Mouse (Mus musculus) embryonic facial prominence, embryonic 12.5 days (tissue): ENCODE results near the gene Ltbp3. TPM values are rescaled to one million over a fixed set of nuclear protein-coding genes. Genes with fewer than 3 reads are reported as not detected.

Experiments
- ATAC-seq: fragments of 200-750 bp; cut with Nextera tagmentation; 2 replicates; pipeline ENCODE4 v1.8.0; 2017; ENCODE audit not compliant: insufficient number of reproducible peaks, insufficient read depth, low FRiP score, low TSS enrichment
- H3K27ac ChIP-seq: fragments of 300-500 bp; sonication (generic); 2 replicates; pipeline ENCODE4 v1.5.1; 2016; ENCODE audit warnings: mild to moderate bottlenecking
- H3K27me3 ChIP-seq: fragments of 300-500 bp; sonication (generic); 2 replicates; pipeline ENCODE4 v1.6.1; 2016; ENCODE audit warnings: mild to moderate bottlenecking, moderate library complexity
- H3K36me3 ChIP-seq: fragments of 300-500 bp; sonication (generic); 2 replicates; pipeline ENCODE4 v1.6.1; 2016; ENCODE audit warnings: mild to moderate bottlenecking
- H3K4me1 ChIP-seq: fragments of 300-500 bp; sonication (generic); 2 replicates; pipeline ENCODE4 v1.6.1; 2016
- H3K4me2 ChIP-seq: fragments of 300-500 bp; sonication (generic); replicated peaks from 2 replicates; pipeline ENCODE4 v1.6.1; 2016; ENCODE audit warnings: mild to moderate bottlenecking, moderate library complexity
- H3K4me3 ChIP-seq: fragments of 300-500 bp; sonication (generic); 2 replicates; pipeline ENCODE4 v1.5.1; 2016; ENCODE audit warnings: mild to moderate bottlenecking
- H3K9ac ChIP-seq: fragments of 300-500 bp; sonication (generic); 2 replicates; pipeline ENCODE4 v1.6.1; 2016; ENCODE audit warnings: mild to moderate bottlenecking, moderate library complexity
- H3K9me3 ChIP-seq: fragments of 300-500 bp; sonication (generic); 2 replicates; pipeline ENCODE4 v1.6.1; 2016; ENCODE audit warnings: mild to moderate bottlenecking, moderate library complexity
- WGBS: fragments of 180-500 bp; shearing (Covaris S2); methylation state at CpG from one replicate; pipeline ENCODE4 v1.1.7; 2016; 5-methylcytosine and 5-hydroxymethylcytosine counted together
- polyA plus RNA-seq: library from polyadenylated mRNA; unstranded; fragments of >200 nt; fragmentation: Nextera tagmentation; extraction: Ambion mirVana; gene quantifications from 2 replicates; pipeline ENCODE4 v1.2.1, GENCODE M21; 2016

The Ltbp3 gene
- polyA plus RNA-seq, 1 experiment from 2014 or later = 25.3 TPM

DNA sequence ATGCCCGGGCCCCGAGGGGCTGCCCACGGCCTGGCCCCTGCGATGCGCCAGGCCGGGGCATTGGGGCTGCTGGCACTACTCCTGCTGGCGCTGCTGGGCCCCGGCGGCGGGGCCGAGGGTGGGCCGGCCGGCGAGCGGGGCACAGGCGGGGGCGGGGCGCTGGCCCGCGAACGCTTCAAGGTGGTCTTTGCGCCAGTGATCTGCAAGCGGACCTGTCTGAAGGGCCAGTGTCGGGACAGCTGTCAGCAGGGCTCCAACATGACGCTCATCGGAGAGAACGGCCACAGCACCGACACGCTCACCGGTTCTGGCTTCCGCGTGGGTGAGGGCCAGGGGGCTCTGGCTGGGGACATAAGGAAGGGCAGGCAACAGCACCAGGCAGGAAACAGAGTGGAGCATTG is 1.5 kb downstream of the Ltbp3 start:
- Histone ChIP-seq H3K4me1 (peaks cover 39% of the 10 kb centered on the region), H3K9me3 (no peaks in the 10 kb centered on the region), H3K27me3 (peaks cover 36% of the 10 kb centered on the region), H3K4me2 (peak overlapping the region; percentile 93), H3K4me3 (peak overlapping the region; percentile 75), H3K9ac (peak overlapping the region; percentile 93), H3K27ac (peak overlapping the region; percentile 90), H3K36me3 (no peaks in the 10 kb centered on the region)
- under 1% methylated on average over 32 of the region's 32 CpGs for WGBS
- no peak for ATAC-seq

DNA sequence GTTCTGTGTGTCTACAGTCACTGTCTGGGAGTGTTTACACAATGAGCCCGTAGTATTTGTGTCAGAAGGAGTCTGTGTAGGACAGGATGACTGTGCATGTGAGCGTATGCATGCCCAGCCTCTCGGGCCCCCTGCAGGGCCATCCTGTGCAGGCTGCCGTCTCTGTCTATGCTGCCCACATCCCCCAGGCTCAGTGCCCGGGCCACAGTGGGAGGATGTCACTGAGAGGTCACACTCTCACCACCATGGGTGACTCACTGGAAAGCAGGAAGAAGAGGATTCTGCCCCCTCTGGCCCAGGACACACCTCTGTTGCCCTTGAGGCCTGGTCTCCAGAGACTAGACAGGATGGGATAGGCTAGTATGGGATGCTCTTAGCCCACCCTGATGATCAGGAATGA is 2.9 kb downstream of the Ltbp3 start:
- ATAC-seq = no peak
- WGBS = 51% methylated on average over 5 of the region's 5 CpGs
- no peak overlapping the region for H3K4me2 ChIP-seq
- H3K9ac ChIP-seq = no peak overlapping the region
- H3K27me3 ChIP-seq = peaks cover 43% of the 10 kb centered on the region
- no peaks in the 10 kb centered on the region for H3K9me3 ChIP-seq
- no peak overlapping the region for H3K27ac ChIP-seq
- no peaks in the 10 kb centered on the region for H3K36me3 ChIP-seq
- H3K4me1 ChIP-seq = peaks cover 39% of the 10 kb centered on the region
- no peak overlapping the region for H3K4me3 ChIP-seq

DNA sequence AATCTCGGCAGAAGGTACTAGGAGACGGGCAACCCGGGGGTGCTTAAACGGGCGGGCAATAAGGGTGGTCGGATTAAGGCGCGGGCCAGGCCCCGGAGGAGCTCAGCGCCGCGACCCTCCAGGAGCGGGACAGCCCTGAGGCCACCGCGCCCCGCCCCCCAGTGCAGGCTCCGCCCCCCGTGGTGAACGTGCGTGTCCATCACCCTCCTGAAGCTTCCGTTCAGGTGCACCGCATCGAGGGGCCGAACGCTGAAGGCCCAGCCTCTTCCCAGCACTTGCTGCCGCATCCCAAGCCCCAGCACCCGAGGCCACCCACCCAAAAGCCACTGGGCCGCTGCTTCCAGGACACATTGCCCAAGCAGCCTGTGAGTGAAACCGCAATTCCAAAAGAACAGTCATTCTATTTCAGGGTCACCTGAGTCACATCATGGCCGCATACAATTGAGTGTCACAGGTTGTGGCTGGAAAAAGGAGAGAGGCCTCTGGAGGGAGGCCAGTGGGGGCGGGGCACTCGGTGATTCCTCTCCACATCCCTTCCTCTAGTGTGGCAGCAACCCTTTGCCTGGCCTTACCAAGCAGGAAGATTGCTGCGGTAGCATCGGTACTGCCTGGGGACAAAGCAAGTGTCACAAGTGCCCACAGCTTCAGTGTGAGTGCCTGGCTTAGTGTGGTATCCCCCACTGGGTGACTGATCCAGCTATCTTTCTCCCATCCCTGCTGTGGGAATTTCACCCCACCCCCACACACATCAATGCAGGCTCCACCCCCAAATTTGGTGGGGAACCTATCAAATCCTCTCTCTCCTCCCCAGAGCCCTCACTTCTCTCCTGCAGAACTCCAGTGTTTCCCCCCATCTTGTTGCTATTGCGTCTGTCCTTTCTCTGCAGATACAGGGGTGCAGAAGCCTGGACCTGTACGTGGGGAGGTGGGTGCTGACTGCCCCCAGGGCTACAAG is 5.3 kb downstream of the Ltbp3 start:
- no peak overlapping the region for H3K27ac ChIP-seq
- ATAC-seq = no peak
- WGBS = 5% methylated on average over 36 of the region's 36 CpGs
- H3K4me2 ChIP-seq = peak overlapping the region; percentile 50
- H3K9ac ChIP-seq = peak overlapping the region; percentile 41
- H3K9me3 ChIP-seq = no peaks in the 10 kb centered on the region
- no peaks in the 10 kb centered on the region for H3K36me3 ChIP-seq
- peaks cover 68% of the 10 kb centered on the region for H3K27me3 ChIP-seq
- H3K4me1 ChIP-seq = peaks cover 33% of the 10 kb centered on the region
- H3K4me3 ChIP-seq = peak overlapping the region; percentile 23

DNA sequence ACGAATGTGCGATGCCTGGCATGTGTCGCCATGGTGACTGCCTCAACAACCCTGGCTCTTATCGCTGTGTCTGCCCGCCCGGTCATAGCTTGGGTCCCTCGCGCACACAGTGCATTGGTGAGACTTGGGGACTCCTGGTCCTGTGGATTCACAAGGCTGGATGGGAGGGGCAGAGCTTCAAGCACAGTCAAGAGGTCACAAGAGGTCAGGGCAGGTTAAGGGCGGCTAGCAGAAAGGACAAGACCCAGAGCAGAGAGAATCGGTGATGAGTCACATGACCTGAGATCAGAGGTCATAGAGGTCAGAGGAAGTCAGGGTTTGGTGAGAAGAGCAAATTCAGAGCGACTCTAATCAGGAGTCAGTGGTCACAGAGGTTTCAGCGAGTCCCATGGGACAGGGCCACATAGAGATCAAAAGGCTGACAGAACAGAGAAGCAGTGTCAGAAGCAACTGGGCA is 6.2 kb downstream of the Ltbp3 start:
- Histone ChIP-seq H3K36me3 (no peaks in the 10 kb centered on the region), H3K4me1 (peaks cover 36% of the 10 kb centered on the region), H3K4me2 (no peak overlapping the region), H3K27me3 (peaks cover 77% of the 10 kb centered on the region), H3K27ac (no peak overlapping the region), H3K4me3 (no peak overlapping the region), H3K9ac (no peak overlapping the region), H3K9me3 (no peaks in the 10 kb centered on the region)
- 26% methylated on average over 12 of the region's 12 CpGs for WGBS
- ATAC-seq = no peak

DNA sequence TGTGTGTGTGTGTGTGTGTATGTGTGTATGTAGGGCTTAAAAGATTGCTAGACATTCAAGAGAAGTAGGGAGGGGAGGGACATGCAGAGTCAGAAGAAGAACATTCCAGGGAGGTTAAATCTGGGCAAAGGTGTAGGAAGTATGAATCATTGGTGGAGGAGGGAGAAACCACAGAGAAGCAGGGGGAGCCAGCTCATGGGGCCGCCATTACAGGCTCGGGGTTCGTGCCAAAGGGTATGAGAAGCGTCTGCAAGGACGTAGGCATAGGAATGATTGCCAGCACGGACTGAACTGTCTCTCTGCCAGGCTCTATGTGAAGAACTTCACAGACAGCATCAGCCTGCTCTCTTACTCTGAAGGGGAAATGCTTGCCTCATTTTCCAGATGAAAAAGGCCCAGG is 8.8 kb downstream of the Ltbp3 start:
- Histone ChIP-seq H3K9ac (peak overlapping the region; percentile 7; the same call in 1 of the 2 replicates), H3K27ac (no peak overlapping the region), H3K36me3 (peaks cover 5% of the 10 kb centered on the region; the same call in 1 of the 2 replicates), H3K4me1 (peaks cover 25% of the 10 kb centered on the region), H3K4me2 (no peak overlapping the region), H3K27me3 (peaks cover 85% of the 10 kb centered on the region), H3K9me3 (no peaks in the 10 kb centered on the region), H3K4me3 (no peak overlapping the region)
- 85% methylated on average over 6 of the region's 6 CpGs for WGBS
- no peak for ATAC-seq

DNA sequence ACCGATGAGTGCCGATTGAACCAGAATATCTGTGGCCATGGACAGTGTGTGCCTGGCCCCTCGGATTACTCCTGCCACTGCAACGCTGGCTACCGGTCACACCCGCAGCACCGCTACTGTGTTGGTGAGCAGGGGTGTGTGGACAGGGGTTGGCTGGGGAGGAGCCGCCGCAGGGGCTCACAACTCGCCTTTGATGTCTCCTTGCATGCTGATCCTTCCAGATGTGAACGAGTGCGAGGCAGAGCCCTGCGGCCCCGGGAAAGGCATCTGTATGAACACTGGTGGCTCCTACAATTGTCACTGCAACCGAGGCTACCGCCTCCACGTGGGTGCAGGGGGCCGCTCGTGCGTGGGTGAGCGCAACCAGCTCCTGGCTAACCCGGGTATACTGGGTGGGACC is 10.2 kb downstream of the Ltbp3 start:
- peak overlapping the region; percentile 30 for H3K4me2 ChIP-seq

DNA sequence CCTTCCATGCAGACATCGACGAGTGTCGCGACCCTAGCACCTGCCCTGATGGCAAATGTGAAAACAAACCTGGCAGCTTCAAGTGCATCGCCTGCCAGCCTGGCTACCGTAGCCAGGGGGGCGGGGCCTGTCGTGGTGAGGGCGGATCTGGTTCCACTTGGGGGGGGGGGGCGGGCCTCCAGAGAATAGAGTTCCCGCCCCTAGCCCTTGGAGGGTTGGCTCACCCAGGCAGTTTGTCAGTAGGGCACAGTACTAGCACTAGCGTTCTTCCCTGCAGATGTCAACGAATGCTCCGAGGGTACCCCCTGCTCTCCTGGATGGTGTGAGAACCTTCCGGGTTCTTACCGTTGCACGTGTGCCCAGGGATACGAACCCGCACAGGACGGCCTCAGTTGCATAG is 11.0 kb downstream of the Ltbp3 start:
- Histone ChIP-seq H3K9ac (no peak overlapping the region), H3K9me3 (no peaks in the 10 kb centered on the region), H3K27ac (no peak overlapping the region), H3K27me3 (peaks cover 83% of the 10 kb centered on the region), H3K4me1 (peaks cover 17% of the 10 kb centered on the region), H3K36me3 (peaks cover 9% of the 10 kb centered on the region; the same call in 1 of the 2 replicates), H3K4me3 (no peak overlapping the region), H3K4me2 (peak overlapping the region; percentile 30)
- no peak for ATAC-seq
- 6% methylated on average over 20 of the region's 20 CpGs for WGBS

More for the DNA sequence above, 10.2 kb downstream of the Ltbp3 start:
- H3K4me3 ChIP-seq = no peak overlapping the region
- peaks cover 18% of the 10 kb centered on the region for H3K4me1 ChIP-seq
- no peak for ATAC-seq
- H3K9me3 ChIP-seq = no peaks in the 10 kb centered on the region
- peak overlapping the region; percentile 35; the same call in 1 of the 2 replicates for H3K9ac ChIP-seq
- H3K27me3 ChIP-seq = peaks cover 82% of the 10 kb centered on the region
- peaks cover 9% of the 10 kb centered on the region; the same call in 1 of the 2 replicates for H3K36me3 ChIP-seq
- WGBS = 6% methylated on average over 22 of the region's 22 CpGs
- H3K27ac ChIP-seq = no peak overlapping the region

DNA sequence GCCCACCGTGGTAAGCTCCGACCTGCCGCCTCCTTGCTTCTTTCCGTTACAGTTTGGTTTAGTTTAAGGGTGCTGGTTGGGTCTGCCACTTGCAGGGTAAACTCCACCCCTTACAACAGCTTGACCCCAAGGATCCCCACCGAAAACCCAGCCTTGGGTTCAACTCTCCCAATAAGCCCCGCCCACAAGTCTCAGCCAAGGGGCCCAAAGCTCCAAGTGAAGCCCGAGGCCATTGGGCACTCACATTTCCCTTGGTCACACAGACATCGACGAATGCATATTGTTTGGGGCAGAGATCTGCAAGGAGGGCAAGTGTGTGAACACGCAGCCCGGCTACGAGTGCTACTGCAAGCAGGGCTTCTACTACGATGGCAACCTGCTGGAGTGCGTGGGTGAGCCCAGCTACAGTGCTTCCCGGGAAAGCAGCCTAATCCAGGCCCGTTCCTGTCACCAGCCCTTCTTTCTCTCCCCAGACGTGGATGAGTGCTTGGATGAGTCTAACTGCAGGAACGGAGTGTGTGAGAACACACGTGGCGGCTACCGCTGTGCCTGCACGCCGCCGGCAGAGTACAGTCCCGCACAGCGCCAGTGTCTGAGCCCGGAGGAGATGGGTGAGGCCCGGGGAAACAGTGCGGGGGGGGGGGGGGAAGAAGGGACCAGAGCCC is 15.7 kb downstream of the Ltbp3 start:
- peaks cover 17% of the 10 kb centered on the region for H3K4me1 ChIP-seq
- peak overlapping the region; percentile 45 for H3K4me2 ChIP-seq
- no peak for ATAC-seq
- peaks cover 63% of the 10 kb centered on the region for H3K27me3 ChIP-seq
- peaks cover 55% of the 10 kb centered on the region for H3K36me3 ChIP-seq
- peak overlapping the region; percentile 32 for H3K9ac ChIP-seq
- H3K27ac ChIP-seq = no peak overlapping the region
- 9% methylated on average over 28 of the region's 29 CpGs for WGBS
- peak overlapping the region; percentile 21 for H3K4me3 ChIP-seq
- no peaks in the 10 kb centered on the region for H3K9me3 ChIP-seq

DNA sequence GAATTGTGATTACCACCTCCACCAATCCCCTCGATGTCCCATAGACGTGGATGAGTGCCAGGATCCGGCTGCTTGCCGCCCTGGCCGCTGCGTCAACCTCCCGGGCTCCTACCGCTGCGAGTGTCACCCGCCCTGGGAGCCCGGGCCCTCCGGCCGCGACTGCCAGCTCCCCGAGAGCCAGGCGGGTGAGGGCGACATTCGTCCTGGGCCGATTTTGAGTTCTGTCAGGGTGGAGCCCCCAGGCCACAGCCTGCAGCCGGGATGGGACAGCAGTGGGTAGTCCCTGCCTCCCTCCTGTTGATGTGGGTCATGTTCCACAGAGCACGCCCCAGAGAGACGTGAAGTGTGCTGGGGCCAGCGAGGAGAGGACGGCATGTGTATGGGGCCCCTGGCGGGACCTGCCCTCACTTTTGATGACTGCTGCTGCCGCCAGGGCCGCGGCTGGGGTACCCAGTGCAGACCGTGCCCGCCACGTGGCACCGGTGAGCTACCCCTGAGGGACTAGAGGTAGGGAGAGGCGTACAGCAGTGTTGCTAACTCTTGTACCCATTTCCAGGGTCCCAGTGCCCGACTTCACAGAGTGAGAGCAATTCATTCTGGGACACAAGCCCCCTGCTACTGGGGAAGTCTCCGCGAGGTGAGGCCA is 16.4 kb downstream of the Ltbp3 start:
- Histone ChIP-seq H3K27ac (no peak overlapping the region; the same call in 1 of the 2 replicates), H3K4me1 (peaks cover 14% of the 10 kb centered on the region), H3K9me3 (no peaks in the 10 kb centered on the region), H3K4me3 (peak overlapping the region; percentile 21), H3K36me3 (peaks cover 61% of the 10 kb centered on the region), H3K9ac (peak overlapping the region; percentile 32), H3K27me3 (peaks cover 57% of the 10 kb centered on the region), H3K4me2 (peak overlapping the region; percentile 45)
- no peak for ATAC-seq
- 16% methylated on average over 34 of the region's 36 CpGs for WGBS

DNA sequence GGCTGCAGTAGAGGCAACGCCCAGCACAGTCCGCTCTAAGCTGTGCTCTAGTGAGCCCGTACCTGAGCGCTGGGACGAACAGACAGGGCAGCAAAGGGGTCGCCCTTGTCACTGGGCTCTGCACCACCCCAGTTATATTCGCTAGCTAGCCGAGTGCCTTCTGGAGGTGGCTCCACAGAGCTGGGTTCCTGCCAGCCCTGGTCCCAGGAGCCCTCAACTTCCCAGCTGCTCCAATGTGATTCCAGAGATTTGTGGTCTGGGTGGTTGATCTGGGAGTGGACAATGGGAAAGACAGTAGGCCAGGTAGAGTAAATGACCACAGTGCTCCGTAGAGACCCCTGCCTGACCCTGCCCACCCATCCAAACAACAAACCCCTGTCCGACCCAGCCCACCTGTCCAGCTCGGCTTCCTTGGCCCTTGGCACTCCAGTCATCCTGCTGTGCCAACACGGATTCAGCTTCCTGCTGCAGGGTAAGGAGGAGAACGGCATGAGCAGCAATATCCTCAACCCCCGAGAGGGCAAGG is 18.2 kb downstream of the Ltbp3 start:
- H3K9me3 ChIP-seq = no peaks in the 10 kb centered on the region
- peaks cover 71% of the 10 kb centered on the region for H3K36me3 ChIP-seq
- no peak overlapping the region for H3K4me3 ChIP-seq
- ATAC-seq = no peak
- H3K9ac ChIP-seq = no peak overlapping the region
- H3K27me3 ChIP-seq = peaks cover 40% of the 10 kb centered on the region
- peaks cover 14% of the 10 kb centered on the region for H3K4me1 ChIP-seq
- 88% methylated on average over 14 of the region's 14 CpGs for WGBS
- H3K4me2 ChIP-seq = no peak overlapping the region
- no peak overlapping the region; the same call in 1 of the 2 replicates for H3K27ac ChIP-seq

DNA sequence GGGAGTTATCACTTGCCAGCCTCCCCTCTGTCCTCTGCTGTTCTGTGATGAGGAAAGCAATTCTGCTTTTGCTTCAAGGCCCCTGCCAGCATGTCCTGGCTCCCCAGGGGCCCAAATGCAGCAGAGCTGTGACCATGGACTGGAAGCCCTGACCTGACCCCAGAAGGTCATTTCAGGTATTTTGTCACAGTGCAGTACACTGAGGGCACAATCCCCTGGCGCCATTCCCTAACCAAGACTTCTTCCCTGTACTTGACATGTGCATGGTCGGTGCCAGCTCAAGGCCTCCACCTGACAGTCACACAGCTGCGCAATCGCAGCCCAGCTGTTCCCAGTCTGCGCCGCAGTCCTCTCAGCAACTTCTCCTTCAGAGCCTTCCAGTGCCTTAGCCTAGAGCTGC is 22.5 kb downstream of the Ltbp3 start:
- Histone ChIP-seq H3K36me3 (peaks cover 93% of the 10 kb centered on the region), H3K27ac (no peak overlapping the region), H3K4me3 (no peak overlapping the region), H3K9ac (no peak overlapping the region), H3K4me2 (no peak overlapping the region), H3K27me3 (peaks cover 6% of the 10 kb centered on the region), H3K4me1 (no peaks in the 10 kb centered on the region), H3K9me3 (no peaks in the 10 kb centered on the region)
- ATAC-seq = no peak
- 92% methylated on average over 6 of the region's 6 CpGs for WGBS
